Mouse (Mus musculus) 3T3-L1 (cell line): ENCODE data around the gene Olfr178.

Experiments
- DNase-seq: peaks from one replicate; pipeline ENCODE4 v3.0.0-alpha.2; 2015; ENCODE audit warnings: low read depth, low spot score

Gene Olfr178

GRCm38 (mm10) chr16:58891963-58892362, at the start of gene Olfr178:
TSS of gene Olfr178 (minus strand) at chr16:58892063.
- DNase-seq, result no peak

- no peak for DNase-seq
Observed at GRCm38 (mm10) chr16:58929292-58929691, 37.4 kb upstream of the Olfr178 start, which contains the start of gene Olfr180. TSS of gene Olfr180 (minus strand) at chr16:58929392.

GRCm38 (mm10) chr16:58928655-58929054, 36.8 kb upstream of the Olfr178 start, which contains the start of gene Olfr181:
TSS of gene Olfr181 (minus strand) at chr16:58928755.
- DNase-seq, result no peak

GRCm38 (mm10) chr16:58884416-58884815, 7.4 kb downstream of the Olfr178 start:
- no peak for DNase-seq

GRCm38 (mm10) chr16:58874668-58875067, 17.2 kb downstream of the Olfr178 start, which contains the start of gene Olfr177:
TSS of gene Olfr177 (minus strand) at chr16:58874768.
- no peak for DNase-seq

- DNase-seq, result no peak
Observed at GRCm38 (mm10) chr16:58861479-58861878, 30.4 kb downstream of the Olfr178 start.

DNA sequence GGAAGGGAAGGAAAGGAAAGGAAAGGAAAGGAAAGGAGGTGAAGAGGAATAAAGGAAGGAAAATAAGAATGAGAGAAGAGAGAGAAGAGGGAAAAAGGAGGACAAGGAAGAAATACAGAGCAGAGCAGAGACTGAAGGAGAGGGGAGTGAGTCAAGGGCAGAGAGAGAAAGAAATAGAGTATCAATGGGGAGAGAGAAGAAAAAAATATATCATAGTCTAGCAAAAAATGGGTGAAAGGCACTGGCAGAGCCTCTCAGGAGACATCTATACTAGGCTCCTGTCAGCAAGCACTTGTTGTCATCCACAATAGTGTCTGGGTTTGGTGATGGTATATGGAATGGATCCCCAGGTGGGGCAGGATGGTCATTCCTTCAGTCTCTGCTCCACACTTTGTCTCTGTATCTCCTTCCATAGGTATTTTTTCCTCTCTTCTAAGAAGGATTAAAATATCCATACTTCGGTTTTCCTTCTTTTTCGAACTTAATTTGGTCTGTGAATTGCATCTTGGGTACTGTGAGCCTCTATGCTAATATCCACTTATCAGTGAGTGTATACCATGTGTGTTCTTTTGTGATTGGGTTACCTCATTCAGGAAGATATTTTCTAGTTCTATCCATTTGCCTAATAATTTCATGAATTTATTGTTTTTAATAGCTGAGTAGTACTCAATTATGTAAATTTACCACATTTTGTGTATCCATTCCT, 31.7 kb downstream of the Olfr178 start:
- no peak for DNase-seq
